Mouse (Mus musculus) cerebellum, postnatal 4 days (tissue): ENCODE data around the gene Gm21885.
A peak's percentile ranks its signal among the peaks of the same experiment; 100 is the strongest.
"Not testable (repeated sequence)": the region's sequence is repeated elsewhere in the genome, so short reads cannot be mapped to it uniquely, and the experiment has no call there.

Source experiments
- DNase-seq, 2 experiments: peaks; one replicate each; pipeline ENCODE4 v3.0.0; 2022; ENCODE audit warnings: low spot score in 2 of 2, mixed read lengths in 1 of 2

The Gm21885 gene

GRCm38 (mm10) chr11:94281199-94282181, at the start of gene Gm21885:
TSS of gene Gm21885 (plus strand) at chr11:94281873.
- DNase-seq = peak in 1 of 2 experiments; percentile 21

- DNase-seq = no peak
These were observed 48.3 kb upstream of the Gm21885 start for GRCm38 (mm10) chr11:94233405-94233804.

GRCm38 (mm10) chr11:94234380-94234779, 47.3 kb upstream of the Gm21885 start:
- peak in 1 of 2 experiments; percentile 16 for DNase-seq

GRCm38 (mm10) chr11:94234857-94235256, 46.8 kb upstream of the Gm21885 start:
- DNase-seq = no peak

- DNase-seq = peak in 1 of 2 experiments; percentile 69
These were observed 45.6 kb upstream of the Gm21885 start for GRCm38 (mm10) chr11:94236074-94236473.

- DNase-seq = no peak
These were observed 42.9 kb upstream of the Gm21885 start for GRCm38 (mm10) chr11:94238786-94239185.

GRCm38 (mm10) chr11:94239706-94240105, 42.0 kb upstream of the Gm21885 start:
- DNase-seq = no peak

- DNase-seq = no peak
These were observed 38.8 kb upstream of the Gm21885 start for GRCm38 (mm10) chr11:94242760-94243421.

GRCm38 (mm10) chr11:94243422-94244180, 38.1 kb upstream of the Gm21885 start:
- no peak for DNase-seq

GRCm38 (mm10) chr11:94244385-94244784, 37.3 kb upstream of the Gm21885 start:
- DNase-seq = no peak

GRCm38 (mm10) chr11:94245955-94246788, 35.5 kb upstream of the Gm21885 start, which contains the start of gene Wfikkn2:
TSS of gene Wfikkn2 (minus strand) at chr11:94246005.
- DNase-seq = peak in 1 of 2 experiments; percentile 67

- DNase-seq = no peak
These were observed 34.9 kb upstream of the Gm21885 start for GRCm38 (mm10) chr11:94246789-94247061.

GRCm38 (mm10) chr11:94253156-94253555, 28.5 kb upstream of the Gm21885 start:
- DNase-seq = no peak

- no peak for DNase-seq
These were observed 28.0 kb upstream of the Gm21885 start for GRCm38 (mm10) chr11:94253691-94254090.

GRCm38 (mm10) chr11:94255733-94256132, 25.9 kb upstream of the Gm21885 start:
- no peak for DNase-seq

- DNase-seq = no peak
These were observed 23.7 kb upstream of the Gm21885 start for GRCm38 (mm10) chr11:94257987-94258386.

- DNase-seq = no peak
These were observed 21.9 kb upstream of the Gm21885 start for GRCm38 (mm10) chr11:94259814-94260213.

- no peak for DNase-seq
These were observed 19.9 kb upstream of the Gm21885 start for GRCm38 (mm10) chr11:94261585-94262370.

GRCm38 (mm10) chr11:94265134-94265785, 16.4 kb upstream of the Gm21885 start:
- peak in 1 of 2 experiments; percentile 62 for DNase-seq

- DNase-seq = not testable (repeated sequence)
These were observed 15.5 kb upstream of the Gm21885 start for GRCm38 (mm10) chr11:94266155-94266554.
